Mouse (Mus musculus): ENCODE measurements at regions not wholly inside any gene's neighbourhood (a gene's known extent, or its start where the extent isn't known, plus 50 kb on each side); places are given as distances from the start of the nearest gene placed in this dataset.

GRCm38 (mm10) chr17:79191871-79192373 lies 140.2 kb downstream of the Qpct start:
- TF ChIP-seq CTCF (IDR thresholded peaks at IDR 0.05; ENCODE audit: low read depth) (no peak), EP300 (IDR thresholded peaks at IDR 0.05; ENCODE audit: low read depth) (no peak)

Data from heart, postnatal 0 days (tissue).